Mouse (Mus musculus) c-Kit-positive CD71-negative TER-119-negative erythroid progenitor cells, embryonic 14.5 days (primary cell): ENCODE measurements around the gene Tstd1.

ENCODE experiments used
- DNase-seq: peaks from one replicate; pipeline ENCODE4 v3.0.0-alpha.2; 2013; ENCODE audit warnings: low read depth

Gene Tstd1

DNA sequence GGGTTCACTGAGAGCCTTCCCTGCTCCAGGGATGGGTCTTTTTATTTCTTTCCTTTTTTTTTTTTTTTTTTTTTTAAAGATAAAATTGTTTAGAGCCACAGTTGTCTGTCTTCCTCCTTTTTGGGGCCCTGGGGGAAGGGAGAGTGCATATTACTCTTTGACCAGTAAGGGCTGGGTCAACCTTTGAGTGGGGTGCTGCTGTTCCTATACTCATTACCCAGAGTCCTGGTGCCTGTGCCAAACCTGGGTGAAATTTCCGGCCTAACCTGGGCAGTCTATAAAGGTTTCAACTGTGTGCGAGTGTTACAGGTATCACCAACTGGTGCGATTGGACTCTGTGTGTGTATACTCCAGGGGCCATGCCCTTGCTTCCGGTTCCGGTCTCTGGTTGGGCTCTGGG is at the start of gene Tstd1:
TSS of gene Tstd1 (plus strand) at position 213 of the 400 bp plus-strand sequence.
- no peak for DNase-seq

DNA sequence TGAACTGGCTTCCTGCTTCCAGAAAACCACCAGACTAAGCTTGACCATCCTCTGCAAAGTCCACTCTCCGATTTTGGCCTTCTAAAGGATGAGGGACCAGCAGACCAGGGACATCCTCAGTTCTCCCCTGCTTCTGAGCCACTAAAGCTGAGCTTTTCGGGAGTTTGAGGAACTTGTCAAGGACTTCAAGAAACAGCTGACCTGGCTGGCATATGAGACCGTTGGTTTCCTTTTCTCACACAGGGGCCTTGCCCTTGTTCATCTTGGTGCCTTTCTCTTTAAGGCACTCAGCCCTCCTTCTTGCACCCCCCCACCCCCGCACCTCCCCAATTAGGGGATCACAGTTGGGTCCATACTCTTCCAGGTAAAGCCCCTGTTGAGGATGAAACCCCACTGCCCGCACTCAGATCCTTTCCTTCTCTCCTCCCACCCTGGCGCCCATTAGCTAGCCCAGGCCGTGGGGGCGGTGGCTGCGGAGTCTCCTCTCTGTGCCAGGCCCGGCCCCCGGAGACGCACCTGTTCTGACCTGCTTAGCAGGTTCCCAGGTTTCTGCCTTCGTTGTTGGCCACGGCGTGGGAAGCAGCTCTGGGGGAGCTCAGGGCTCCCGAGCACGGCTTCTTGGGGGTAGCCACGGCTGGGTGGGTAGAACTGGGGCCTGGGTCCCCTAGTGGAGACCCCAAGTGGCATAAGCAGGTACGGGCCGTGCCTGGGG is 48.7 kb upstream of the Tstd1 start, which contains the start of gene Nectin4:
TSS of gene Nectin4 (plus strand) at position 255 of the 712 bp plus-strand sequence.
- no peak for DNase-seq

DNA sequence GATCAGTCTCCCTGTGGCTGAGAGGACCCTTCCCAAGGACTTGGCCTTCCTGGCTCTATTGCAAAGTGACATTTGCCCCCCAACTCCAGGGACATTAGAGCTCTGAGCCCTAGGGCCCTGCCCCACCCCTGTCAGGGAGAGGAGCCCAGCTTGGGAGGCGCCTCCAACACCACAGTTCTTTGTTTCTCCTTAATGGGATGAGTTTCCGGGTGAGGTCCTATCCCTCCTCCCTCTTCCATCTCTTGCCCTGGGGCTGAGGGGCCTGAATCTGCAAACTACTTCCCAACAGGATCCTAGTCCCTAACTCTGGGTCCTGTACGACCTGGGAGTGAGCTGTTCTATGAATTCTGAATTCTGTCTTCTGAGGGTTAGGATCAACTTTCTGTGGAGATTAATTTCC is 45.8 kb upstream of the Tstd1 start:
- no peak for DNase-seq

DNA sequence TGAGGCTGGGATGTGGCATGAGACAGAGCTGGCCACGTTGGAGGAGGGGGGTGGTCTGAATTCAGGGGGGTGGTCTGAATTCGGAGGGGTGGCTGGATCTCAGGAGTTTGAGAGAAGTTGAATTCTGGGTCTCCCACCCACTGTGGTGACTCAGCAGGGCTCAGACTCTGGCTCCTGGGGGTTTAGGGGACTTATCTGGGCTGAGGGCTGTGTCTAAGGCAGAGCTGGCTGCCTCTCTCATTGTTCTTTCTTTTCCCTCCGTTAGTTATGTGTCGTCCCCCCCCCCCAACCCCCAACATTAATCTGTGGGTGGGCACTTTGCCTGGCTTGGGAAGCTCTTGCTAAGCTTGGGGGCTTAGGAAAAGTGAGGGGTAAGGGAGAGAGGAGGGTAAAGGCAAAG is 44.7 kb upstream of the Tstd1 start:
- DNase-seq: no peak

DNA sequence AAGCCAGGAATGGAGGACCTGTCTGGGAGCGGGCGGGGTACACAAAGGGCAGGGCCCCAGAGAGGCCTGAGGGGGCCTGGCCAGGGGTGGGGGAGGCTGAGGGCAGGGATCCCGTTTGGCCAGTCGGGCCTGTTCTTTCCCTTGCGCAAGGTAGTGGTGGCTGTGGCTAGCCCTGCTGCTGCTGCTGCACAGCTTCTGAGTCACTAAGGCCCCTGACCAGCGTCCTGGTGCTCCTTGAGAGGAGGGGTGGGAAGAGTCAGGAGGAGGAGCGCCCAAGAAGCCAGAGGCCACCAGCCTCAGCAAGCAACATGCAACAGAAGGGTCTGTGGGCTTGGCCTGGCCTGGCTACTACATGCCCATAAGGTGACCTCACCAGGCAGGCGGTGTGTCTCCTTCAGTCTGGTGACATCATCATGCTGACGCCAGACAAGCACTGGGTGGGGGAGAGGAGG is 43.0 kb upstream of the Tstd1 start:
- no peak for DNase-seq

DNA sequence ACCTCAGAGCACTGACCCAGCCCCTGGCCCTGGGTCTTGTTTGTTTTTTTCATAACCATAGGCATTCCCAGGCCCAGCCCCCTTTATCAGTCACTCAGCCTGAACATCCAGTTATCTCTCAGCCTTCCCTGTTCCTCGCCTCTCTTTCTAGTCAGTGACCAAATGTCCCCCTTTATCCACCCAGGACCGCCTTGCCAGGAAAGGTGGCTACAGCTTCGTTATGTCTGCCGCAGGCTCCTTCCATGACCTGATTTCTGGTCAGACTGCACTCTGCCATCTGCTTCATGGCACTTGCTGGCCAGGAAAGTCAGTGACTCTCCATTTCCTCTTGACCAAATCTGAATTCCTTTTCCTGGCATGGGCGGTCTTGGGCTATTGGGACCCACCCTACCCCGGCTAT is 40.4 kb upstream of the Tstd1 start:
- no peak for DNase-seq

DNA sequence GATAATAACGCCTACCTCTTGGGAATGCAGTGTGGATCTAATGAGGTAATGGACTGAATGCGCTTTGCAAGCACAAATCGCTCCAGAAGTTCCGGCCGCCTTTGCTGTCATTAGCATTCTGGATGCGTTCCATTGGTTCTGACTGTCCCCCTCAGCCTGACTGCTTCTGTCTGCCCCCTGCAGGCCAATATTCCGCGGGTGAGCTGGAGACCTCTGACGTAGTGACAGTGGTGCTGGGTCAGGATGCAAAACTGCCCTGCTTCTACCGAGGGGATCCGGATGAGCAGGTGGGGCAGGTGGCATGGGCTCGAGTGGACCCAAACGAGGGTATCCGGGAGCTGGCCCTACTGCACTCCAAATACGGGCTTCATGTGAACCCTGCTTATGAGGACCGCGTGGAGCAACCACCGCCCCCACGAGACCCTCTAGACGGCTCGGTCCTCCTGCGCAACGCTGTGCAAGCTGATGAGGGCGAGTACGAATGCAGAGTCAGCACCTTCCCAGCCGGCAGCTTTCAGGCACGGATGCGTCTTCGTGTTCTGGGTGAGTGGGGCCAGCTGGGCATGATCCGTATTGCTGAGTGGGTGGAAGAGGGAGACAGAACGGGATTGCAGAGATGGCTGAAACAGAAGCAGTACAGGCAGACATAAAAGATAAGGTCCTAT is 38.6 kb upstream of the Tstd1 start:
- peak; percentile 74 for DNase-seq

DNA sequence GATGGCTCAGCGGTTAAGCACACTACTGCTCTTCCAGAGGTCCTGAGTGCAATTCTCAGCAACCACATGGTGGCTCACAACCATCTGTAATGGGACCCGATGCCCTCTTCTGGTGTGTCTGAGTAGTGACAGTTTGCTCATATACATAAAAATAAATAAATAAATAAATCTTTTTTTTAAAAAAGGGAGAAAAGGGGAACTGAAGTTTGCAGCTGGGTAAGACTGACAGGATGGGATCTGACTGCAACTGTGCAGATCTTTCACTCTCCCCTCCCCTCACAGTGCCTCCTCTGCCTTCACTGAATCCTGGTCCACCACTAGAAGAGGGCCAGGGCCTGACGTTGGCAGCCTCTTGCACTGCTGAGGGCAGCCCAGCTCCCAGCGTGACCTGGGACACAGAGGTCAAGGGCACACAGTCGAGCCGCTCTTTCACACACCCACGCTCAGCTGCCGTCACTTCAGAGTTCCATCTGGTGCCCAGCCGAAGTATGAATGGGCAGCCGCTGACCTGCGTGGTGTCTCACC is 36.5 kb upstream of the Tstd1 start:
- no peak for DNase-seq

DNA sequence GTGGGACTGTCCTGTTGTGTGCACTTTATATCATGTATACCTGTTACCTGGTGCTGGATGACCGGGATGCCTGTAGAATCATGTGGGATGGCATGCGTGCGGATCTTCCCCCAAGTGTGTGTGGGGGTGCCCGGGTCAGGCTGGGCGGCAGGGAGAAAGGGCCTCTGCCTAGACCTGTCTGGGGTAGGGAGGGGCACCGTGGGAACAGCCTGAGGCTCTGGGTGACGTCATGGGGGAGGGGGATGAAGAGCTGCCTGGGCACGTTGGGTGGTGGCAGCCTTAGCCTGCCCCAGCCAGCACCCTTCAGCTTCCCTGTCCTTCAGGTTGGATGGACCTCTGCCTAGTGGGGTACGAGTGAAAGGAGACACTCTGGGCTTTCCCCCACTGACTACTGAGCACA is 34.3 kb upstream of the Tstd1 start:
- DNase-seq: no peak

DNA sequence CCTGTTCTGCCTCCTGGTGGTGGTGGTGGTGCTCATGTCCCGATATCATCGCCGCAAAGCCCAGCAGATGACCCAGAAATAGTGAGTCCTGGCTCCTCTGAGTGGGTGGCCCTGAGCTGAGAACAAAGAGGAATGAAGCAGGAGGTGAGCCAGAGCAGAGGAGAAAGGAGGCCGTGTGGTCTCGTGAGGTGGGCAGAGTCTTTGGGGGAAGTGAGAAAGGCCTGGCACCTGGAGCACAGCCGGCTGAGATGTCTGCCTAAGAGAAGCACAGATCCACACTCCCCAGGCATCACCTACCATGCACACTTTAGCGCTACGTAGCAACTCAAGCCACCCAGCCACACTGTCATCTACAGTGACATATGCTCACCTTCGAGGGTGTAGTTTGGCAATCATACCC is 33.5 kb upstream of the Tstd1 start:
- DNase-seq: no peak

DNA sequence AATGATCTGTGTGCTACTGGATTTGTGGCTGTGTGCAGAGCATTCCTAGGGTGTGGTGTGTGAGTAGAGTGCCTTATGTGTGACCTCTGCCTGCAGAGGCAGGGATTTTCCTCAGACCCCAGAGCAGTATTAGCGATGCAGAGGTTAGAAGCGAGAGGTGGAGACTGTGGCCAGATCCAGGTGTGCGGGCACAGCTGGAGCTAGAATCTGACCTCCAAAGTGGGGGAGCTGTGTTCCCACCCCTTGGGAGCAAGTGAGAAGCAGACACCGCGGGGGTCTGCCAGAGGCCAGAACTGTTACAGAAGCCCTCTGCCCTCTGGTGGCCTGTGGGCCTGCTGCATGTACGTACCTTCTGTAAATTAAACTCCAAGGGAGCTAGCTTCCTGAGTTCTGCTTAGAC is 31.6 kb upstream of the Tstd1 start:
- DNase-seq: no peak

DNA sequence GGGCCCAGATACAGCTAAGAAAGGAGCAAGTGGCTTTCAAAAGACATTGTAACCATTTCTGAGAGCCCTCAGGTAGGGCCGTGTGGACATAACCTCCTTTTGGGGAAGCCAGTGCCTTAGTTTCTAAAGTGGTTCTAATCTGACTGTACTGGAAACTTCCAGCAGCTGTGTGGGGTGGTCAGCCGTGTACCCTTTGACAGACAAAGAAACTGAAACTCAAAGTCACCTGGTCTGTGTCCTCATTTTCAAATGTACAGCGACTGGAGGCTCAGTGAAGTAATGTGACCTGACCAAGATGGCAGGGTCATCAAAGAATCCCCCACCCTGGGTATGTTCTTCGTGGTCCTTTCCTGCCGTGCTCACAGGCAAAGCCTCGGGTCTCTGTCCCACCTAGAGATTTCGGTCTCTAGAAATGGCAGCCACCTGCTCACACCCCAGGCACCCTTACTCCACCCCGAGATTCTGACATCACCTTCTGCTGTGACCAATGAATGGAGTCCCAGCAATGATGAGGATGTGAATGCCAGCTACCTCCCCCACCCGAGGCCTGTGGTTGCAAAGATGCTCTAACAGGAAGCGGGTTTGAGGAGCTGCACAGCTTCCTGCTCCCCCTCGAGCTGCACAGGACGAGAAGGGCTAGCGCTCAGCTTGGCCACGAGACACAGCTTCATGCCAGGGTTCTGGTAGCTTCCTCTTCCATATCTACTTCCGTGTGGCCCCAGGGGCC is 30.1 kb upstream of the Tstd1 start, which contains the start of gene Arhgap30:
TSS of gene Arhgap30 (plus strand) at position 579 of the 727 bp plus-strand sequence.
- no peak for DNase-seq

DNA sequence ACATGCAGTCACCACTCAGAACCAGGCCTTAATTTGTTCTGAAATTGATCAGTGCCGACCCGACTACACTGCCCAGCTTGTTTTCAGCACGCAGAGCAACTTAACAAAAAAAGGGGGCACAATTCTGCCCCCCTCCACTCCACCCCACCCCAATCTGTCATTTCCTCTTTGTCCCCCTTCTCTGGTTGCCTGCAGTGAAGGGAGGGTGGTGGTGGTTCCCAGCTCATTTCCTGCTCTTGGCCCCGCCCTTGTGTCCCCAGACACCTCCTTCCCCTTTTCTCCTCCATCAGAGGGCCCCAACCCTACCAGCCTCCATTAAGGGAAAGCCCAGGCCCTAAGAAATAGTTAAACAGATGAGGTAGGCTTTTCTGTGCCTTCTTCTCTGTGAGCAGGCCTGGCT is 28.6 kb upstream of the Tstd1 start:
- DNase-seq: no peak

DNA sequence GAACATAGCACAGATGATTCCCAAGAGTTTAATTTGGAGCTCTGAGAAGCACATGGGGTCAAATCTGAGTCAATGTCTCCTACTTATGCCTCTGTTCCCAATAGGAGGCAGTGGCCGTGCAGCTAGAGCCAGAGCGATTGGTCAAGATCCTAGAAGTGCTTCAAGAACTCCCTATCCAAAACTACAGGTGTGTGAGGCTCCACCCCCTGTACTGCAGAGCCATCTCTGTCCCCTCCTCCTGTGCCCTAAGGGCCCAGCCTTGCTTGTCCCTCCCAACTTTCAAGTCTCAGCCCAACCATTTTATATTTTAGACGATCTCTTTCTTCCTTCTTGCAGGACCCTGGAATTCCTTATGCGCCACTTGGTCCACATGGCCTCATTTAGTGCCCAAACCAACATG is 16.9 kb upstream of the Tstd1 start:
- DNase-seq: no peak

DNA sequence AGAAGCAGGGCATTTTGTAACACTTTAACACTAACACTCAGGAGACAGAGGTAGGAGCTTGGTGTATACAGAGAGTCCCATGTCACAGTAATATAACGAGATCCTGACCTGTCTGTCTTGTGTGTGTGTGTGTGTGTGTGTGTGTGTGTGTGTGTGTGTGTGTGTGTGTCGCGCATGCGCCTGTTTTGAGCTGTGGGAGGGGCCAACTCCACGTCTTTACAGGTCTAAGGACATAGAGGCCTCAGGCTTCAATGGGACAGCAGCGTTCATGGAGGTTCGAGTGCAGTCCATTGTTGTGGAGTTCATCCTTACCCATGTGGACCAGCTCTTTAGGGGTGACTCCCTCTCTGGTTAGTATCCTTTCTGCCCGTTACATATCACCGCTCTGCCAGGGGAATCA is 15.7 kb upstream of the Tstd1 start:
- no peak for DNase-seq

DNA sequence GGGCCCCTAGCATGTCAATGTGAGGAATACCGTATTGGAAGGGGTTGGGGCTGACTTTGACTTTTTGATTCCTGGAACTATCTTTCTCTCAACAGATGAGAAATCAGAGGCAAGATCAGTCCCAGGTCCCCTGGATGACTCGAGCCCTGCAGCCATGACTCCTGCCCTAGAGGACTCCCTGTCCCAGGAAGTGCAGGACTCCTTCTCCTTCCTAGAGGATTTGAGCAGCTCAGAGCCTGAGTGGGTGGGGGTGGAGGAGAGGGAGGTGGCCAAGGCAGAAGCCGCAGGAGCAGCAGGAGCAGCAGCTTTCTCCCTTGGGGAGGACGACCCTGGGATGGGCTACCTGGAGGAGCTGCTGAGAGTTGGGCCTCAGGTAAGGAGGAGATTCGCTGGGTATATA is 11.4 kb upstream of the Tstd1 start:
- no peak for DNase-seq

DNA sequence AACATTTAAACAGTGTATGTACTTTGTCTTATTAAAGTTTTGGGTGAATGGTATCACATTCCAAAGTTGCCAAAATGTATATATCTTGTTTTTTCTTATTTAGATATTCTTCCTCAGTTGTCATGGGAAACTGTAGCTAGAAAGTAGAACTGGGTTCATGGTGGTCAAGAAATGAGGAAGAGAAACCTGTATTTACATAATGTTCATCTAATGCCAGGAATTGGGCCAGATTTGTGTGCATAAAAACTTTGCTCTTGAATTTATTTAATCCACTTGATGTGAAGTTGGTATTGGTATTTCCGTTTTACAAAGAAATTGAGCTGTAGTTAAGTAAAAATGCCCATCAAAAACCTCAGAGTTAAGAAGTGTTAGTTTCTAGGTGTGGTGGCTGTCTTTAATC is 8.4 kb upstream of the Tstd1 start:
- DNase-seq: no peak

DNA sequence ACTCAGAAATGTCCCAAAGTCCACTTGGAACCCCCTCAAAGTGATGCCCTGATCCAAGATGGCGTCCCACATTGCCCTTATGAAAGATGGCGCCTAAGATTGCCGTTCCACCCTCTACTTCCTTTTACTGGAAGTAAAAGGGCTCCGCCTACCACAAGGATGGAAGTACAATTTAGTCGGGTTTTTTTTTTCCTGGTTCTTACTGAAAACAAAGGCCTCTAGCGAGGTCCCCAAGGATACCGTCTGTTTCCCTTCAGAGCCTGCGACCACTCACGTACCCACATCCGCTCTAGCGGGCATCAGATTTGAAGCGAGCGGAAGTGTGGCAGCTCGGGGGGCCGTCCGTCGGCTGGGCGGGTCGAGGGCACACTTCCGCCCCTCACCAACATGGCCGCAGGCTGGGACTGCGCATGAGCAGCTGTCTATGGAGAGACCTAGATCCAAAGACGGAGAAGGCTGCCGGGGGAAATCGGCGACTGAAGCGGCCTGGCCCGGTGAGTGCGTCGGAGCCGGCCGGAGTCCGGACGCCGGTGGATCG is 7.7 kb upstream of the Tstd1 start, which contains the start of gene Usf1:
TSS of gene Usf1 (plus strand) at position 367 of the 538 bp plus-strand sequence.
- peak; percentile 92 for DNase-seq

DNA sequence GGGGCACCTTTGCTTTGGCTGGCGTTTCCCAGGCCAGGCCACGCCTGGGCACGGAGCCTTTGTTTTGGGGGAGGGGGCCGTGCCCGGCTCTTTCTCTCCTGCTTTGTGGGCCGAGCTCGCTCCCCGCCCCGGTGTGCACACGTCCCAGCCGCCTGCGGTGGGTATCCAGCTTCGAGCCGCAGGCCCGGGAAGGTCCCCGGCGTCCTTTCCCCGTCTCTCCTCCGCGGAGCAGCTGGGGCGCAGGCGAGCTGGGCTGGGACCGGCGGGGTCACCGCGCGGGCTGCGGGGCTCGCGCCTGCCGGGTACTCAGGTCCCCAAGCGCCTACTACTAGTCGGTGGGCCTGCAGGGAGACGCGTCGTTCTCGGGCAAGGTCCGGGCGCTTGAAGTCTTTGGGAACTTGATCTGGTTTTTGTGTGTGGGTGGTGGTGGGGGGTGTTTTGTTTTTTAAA is 7.2 kb upstream of the Tstd1 start:
- DNase-seq: no peak

DNA sequence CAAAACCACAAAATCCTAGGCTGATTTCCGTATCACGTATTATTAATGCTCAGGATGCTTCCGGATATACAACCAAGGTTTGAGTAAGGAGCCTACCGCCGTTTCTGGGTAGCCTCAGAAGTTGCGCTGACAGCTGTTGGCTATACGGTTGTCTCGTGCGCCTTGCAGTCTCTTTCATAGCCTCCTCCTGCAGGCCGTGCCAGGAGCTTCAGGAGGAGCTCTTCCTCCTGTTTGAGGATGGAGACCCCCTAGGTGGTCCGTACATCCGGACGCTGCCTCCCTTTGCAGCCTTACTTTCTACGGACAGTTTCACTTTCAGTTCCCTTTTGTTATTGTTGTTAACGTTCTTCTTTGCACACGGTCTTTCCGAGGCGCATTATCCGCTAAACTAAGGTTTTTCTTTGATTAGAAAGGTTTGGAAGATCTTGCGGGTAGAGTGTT is 6.7 kb upstream of the Tstd1 start:
- no peak for DNase-seq

DNA sequence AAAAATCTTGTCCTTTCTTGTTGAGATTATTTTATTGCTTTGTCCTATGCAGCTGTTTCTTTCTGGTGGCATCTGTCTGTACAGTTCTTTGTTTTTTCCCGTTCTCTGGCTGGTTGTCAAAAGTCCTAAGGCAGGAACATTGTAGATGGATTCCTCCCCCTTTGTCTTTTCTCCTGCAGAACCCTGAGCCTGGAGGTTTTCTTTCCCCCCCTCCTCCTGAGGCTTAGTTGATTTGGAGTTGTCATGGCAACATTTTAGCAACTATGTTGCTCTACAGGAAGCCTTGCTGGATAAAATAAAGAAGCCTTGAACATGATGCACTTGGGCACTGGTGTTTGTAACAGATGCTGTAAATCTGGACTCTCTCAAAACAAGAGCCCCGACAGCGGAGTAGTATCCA is 6.2 kb upstream of the Tstd1 start:
- no peak for DNase-seq

DNA sequence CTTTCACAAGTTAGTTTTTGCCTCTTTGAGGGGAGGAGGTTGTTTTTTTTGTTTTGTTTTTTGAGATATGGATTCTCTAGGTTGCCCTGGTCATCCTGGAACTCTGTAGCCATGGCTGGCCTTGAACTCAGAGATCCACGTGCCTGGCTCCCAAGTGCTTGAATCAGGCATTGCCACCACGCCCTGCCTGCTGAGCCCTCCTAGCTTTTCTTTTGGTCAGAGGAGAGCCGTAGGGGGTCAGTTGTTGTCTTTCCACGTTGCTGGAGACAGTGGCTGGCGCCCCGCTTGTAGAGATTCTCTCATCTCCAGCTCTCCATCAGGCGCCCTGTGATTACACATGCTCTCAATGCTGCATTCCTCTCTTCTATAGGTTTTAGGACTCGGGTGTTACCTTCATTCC is 5.1 kb upstream of the Tstd1 start:
- DNase-seq: no peak
